Mouse (Mus musculus) heart, adult 2 months (tissue): ENCODE results near the gene Bnc2. TPM values are rescaled to one million over a fixed set of nuclear protein-coding genes. Genes with fewer than 3 reads are reported as not detected.

Experiments used
- DNase-seq, 2 experiments: peaks; one replicate each; pipeline ENCODE4 v3.0.0; 2021
- H3K27ac ChIP-seq: fragments of 200-600 bp; 2 replicates; pipeline ENCODE4 v1.8.1; 2022
- H3K27me3 ChIP-seq: fragments of 200-500 bp; 2 replicates; pipeline ENCODE4 v1.6.1; 2012; ENCODE audit warnings: mild to moderate bottlenecking, low read length, inconsistent platforms, mixed read lengths; ENCODE audit not compliant: control insufficient read depth, insufficient read depth
- H3K36me3 ChIP-seq: fragments of 200-500 bp; 2 replicates; pipeline ENCODE4 v1.6.1; 2012; ENCODE audit warnings: low read length, inconsistent platforms; ENCODE audit not compliant: control insufficient read depth, insufficient read depth
- H3K4me1 ChIP-seq: fragments of 200-500 bp; 2 replicates; pipeline ENCODE4 v1.6.1; 2011; ENCODE audit warnings: low read length; ENCODE audit not compliant: control insufficient read depth, insufficient read depth
- H3K4me3 ChIP-seq: fragments of 200-600 bp; 2 replicates; pipeline ENCODE4 v1.8.1; 2022
- H3K79me2 ChIP-seq: fragments of 200-500 bp; replicated peaks from 2 replicates; pipeline ENCODE4 v1.6.1; 2012; ENCODE audit warnings: mild to moderate bottlenecking, inconsistent platforms, low read length, moderate library complexity, mixed read lengths; ENCODE audit not compliant: control insufficient read depth, insufficient read depth
- H3K9ac ChIP-seq: fragments of 200-500 bp; 2 replicates; pipeline ENCODE4 v1.6.1; 2012; ENCODE audit warnings: low read depth, mild to moderate bottlenecking, control low read depth, inconsistent platforms, low read length, mixed read lengths
- CTCF ChIP-seq: fragments of 200-600 bp; IDR thresholded peaks from 2 replicates; pipeline ENCODE4 v1.8.1; 2022; ENCODE audit warnings: antibody characterized with exemption, mild to moderate bottlenecking, moderate library complexity
- EP300 ChIP-seq: fragments of 200-500 bp; IDR thresholded peaks from 2 replicates; pipeline ENCODE4 v1.6.1; 2011; ENCODE audit warnings: low read depth, low read length, control low read depth; ENCODE audit not compliant: insufficient read depth
- POLR2A ChIP-seq: fragments of 200-500 bp; IDR thresholded peaks from 2 replicates; pipeline ENCODE4 v1.6.1; 2011; ENCODE audit warnings: mild to moderate bottlenecking, low read depth, low read length, control low read depth; ENCODE audit not compliant: insufficient read depth
- WGBS: fragments of 180-500 bp; shearing (Covaris S2); methylation state at CpG from one replicate; pipeline ENCODE4 v1.1.7; 2018; 5-methylcytosine and 5-hydroxymethylcytosine counted together
- intact Hi-C: fragments of 180-260 bp; cut with DNase I; formaldehyde crosslinking; loops from one replicate; pipeline ENCODE4 v1.15.1; 2025
- polyA plus RNA-seq: library from polyadenylated mRNA; depleted of rRNA; stranded (reverse); fragments of >200 nt; gene quantifications from 2 replicates; pipeline ENCODE4 v1.2.3, GENCODE M21; 2012
- total RNA-seq, 2 experiments: library from RNA; stranded (reverse); gene quantifications; 2 replicates each; pipeline ENCODE4 v1.2.3; 2021

Gene Bnc2
- total and polyA plus RNA-seq, 3 experiments: 1.6 to 3.0 (median 2.6) TPM

GRCm38 (mm10) chr4:84467722-84468121, 207.4 kb downstream of the Bnc2 start:
- H3K27me3 ChIP-seq: no peaks in the 10 kb centered on the region
- H3K4me3 ChIP-seq: no peak overlapping the region
- no peaks in the 10 kb centered on the region for H3K79me2 ChIP-seq
- 89% methylated on average over 3 of the region's 3 CpGs for WGBS
- no peak overlapping the region for H3K9ac ChIP-seq
- intact Hi-C loops: no loop called here
- TF ChIP-seq POLR2A: no peak
- H3K27ac ChIP-seq: no peak overlapping the region
- no peaks in the 10 kb centered on the region for H3K36me3 ChIP-seq
- H3K4me1 ChIP-seq: no peaks in the 10 kb centered on the region
- DNase-seq: no peak

- no peak for DNase-seq
- Histone ChIP-seq H3K27ac (no peak overlapping the region), H3K4me1 (no peaks in the 10 kb centered on the region), H3K27me3 (no peaks in the 10 kb centered on the region), H3K9ac (no peak overlapping the region), H3K36me3 (no peaks in the 10 kb centered on the region), H3K4me3 (no peak overlapping the region), H3K79me2 (no peaks in the 10 kb centered on the region)
- TF ChIP-seq CTCF (no peak), POLR2A (no peak), EP300 (no peak)
- 80% methylated on average over 3 of the region's 3 CpGs for WGBS
- intact Hi-C loops: no loop called here
Measured at GRCm38 (mm10) chr4:84458218-84458560, 216.9 kb downstream of the Bnc2 start.

GRCm38 (mm10) chr4:84457512-84458217, 217.4 kb downstream of the Bnc2 start:
- Histone ChIP-seq H3K79me2 (no peaks in the 10 kb centered on the region), H3K4me1 (no peaks in the 10 kb centered on the region), H3K27ac (no peak overlapping the region), H3K27me3 (no peaks in the 10 kb centered on the region), H3K36me3 (no peaks in the 10 kb centered on the region), H3K9ac (no peak overlapping the region), H3K4me3 (no peak overlapping the region)
- TF ChIP-seq EP300: no peak
- no peak for TF ChIP-seq CTCF
- no peak for TF ChIP-seq POLR2A
- intact Hi-C loops: no loop called here
- DNase-seq: peak in 1 of 2 experiments; percentile 15
- WGBS: 73% methylated on average over 10 of the region's 10 CpGs

- DNase-seq: no peak
- Histone ChIP-seq H3K27me3 (no peaks in the 10 kb centered on the region), H3K27ac (no peak overlapping the region), H3K4me3 (no peak overlapping the region), H3K79me2 (no peaks in the 10 kb centered on the region), H3K4me1 (no peaks in the 10 kb centered on the region), H3K36me3 (no peaks in the 10 kb centered on the region), H3K9ac (no peak overlapping the region)
- 81% methylated on average over 5 of the region's 5 CpGs for WGBS
- TF ChIP-seq CTCF (no peak), EP300 (no peak), POLR2A (no peak)
- intact Hi-C loops: no loop called here
Measured at GRCm38 (mm10) chr4:84456853-84457249, 218.2 kb downstream of the Bnc2 start.

GRCm38 (mm10) chr4:84456198-84456852, 218.8 kb downstream of the Bnc2 start:
- no peak for DNase-seq
- Histone ChIP-seq H3K9ac (no peak overlapping the region), H3K4me1 (no peaks in the 10 kb centered on the region), H3K27me3 (no peaks in the 10 kb centered on the region), H3K4me3 (no peak overlapping the region), H3K36me3 (no peaks in the 10 kb centered on the region), H3K27ac (no peak overlapping the region), H3K79me2 (no peaks in the 10 kb centered on the region)
- no peak for TF ChIP-seq EP300
- intact Hi-C loops: no loop called here
- WGBS: 93% methylated on average over 16 of the region's 16 CpGs

- H3K4me1 ChIP-seq: no peaks in the 10 kb centered on the region
- H3K9ac ChIP-seq: no peak overlapping the region
- no peak for TF ChIP-seq POLR2A
- TF ChIP-seq CTCF: no peak
- no peak for TF ChIP-seq EP300
- 36% methylated on average over 3 of the region's 3 CpGs for WGBS
- no peak overlapping the region for H3K4me3 ChIP-seq
- no peaks in the 10 kb centered on the region for H3K79me2 ChIP-seq
- no peaks in the 10 kb centered on the region for H3K36me3 ChIP-seq
- H3K27me3 ChIP-seq: no peaks in the 10 kb centered on the region
- no peak for DNase-seq
- H3K27ac ChIP-seq: no peak overlapping the region
- intact Hi-C loops: no loop called here
Measured at GRCm38 (mm10) chr4:84454493-84454892, 220.6 kb downstream of the Bnc2 start.
